Mouse (Mus musculus): ENCODE results near the gene Tas2r118. TPM values are rescaled to one million over a fixed set of nuclear protein-coding genes. Genes with fewer than 3 reads are reported as not detected.

The Tas2r118 gene
- polyA plus RNA-seq, 1 experiment from 2014 or later, result not detected

Other genes starting within 250 kb of the Tas2r118 start
- gene Cadps2, start 130.6 kb downstream of the Tas2r118 start, polyA plus RNA-seq (2015; fragmentation: Nextera tagmentation; extraction: Ambion mirVana), result 0.88 and 1.1 TPM in 2 replicates
- gene Slc13a1, start 198.0 kb upstream of the Tas2r118 start, polyA plus RNA-seq (2015; fragmentation: Nextera tagmentation; extraction: Ambion mirVana), result 0.19 and 0.30 TPM in 2 replicates